Mouse (Mus musculus) midbrain, postnatal 0 days (tissue): ENCODE data around the gene Pon1. TPM values are rescaled to one million over a fixed set of nuclear protein-coding genes. Genes with fewer than 3 reads are reported as not detected.

ENCODE experiments used
- ATAC-seq: fragments of 200-750 bp; cut with Nextera tagmentation; 2 replicates; pipeline ENCODE4 v1.8.0; 2017; ENCODE audit warnings: moderate number of reproducible peaks, mild to moderate bottlenecking, moderate TSS enrichment, moderate library complexity; ENCODE audit not compliant: low FRiP score
- DNase-seq: peaks from one replicate; pipeline ENCODE4 v3.0.0-alpha.2; 2015; ENCODE audit warnings: low spot score
- H3K27ac ChIP-seq: fragments of 300-500 bp; sonication (generic); 2 replicates; pipeline ENCODE4 v1.5.1; 2014; ENCODE audit warnings: low read depth, mild to moderate bottlenecking, low read length, mixed read lengths
- H3K27me3 ChIP-seq: fragments of 300-500 bp; sonication (generic); 2 replicates; pipeline ENCODE4 v1.6.1; 2014; ENCODE audit warnings: low read length, control low read depth, mixed read lengths; ENCODE audit not compliant: insufficient read depth
- H3K36me3 ChIP-seq: fragments of 300-500 bp; sonication (generic); 2 replicates; pipeline ENCODE4 v1.6.1; 2014; ENCODE audit warnings: low read length, control low read depth, mixed read lengths; ENCODE audit not compliant: insufficient read depth
- H3K4me1 ChIP-seq: fragments of 300-500 bp; sonication (generic); 2 replicates; pipeline ENCODE4 v1.6.1; 2014; ENCODE audit warnings: mild to moderate bottlenecking, control low read depth, antibody characterized with exemption, low read length, mixed read lengths; ENCODE audit not compliant: insufficient read depth
- H3K4me2 ChIP-seq: fragments of 300-500 bp; sonication (generic); 2 replicates; pipeline ENCODE4 v1.6.1; 2014; ENCODE audit warnings: low read depth, mild to moderate bottlenecking, low read length, mixed read lengths; ENCODE audit not compliant: poor library complexity, severe bottlenecking
- H3K4me3 ChIP-seq: fragments of 300-500 bp; sonication (generic); 2 replicates; pipeline ENCODE4 v1.5.1; 2014; ENCODE audit warnings: low read depth, mild to moderate bottlenecking, low read length, moderate library complexity
- H3K9ac ChIP-seq: fragments of 300-500 bp; sonication (generic); replicated peaks from 2 replicates; pipeline ENCODE4 v1.6.1; 2014; ENCODE audit warnings: mild to moderate bottlenecking, low read length, moderate library complexity, mixed read lengths; ENCODE audit not compliant: poor library complexity, severe bottlenecking
- H3K9me3 ChIP-seq: fragments of 300-500 bp; sonication (generic); 2 replicates; pipeline ENCODE4 v1.6.1; 2016; ENCODE audit warnings: low read length, control low read depth
- CTCF ChIP-seq: IDR thresholded peaks from 2 replicates; pipeline ENCODE4 v1.5.1; 2016; ENCODE audit warnings: antibody characterized with exemption, mild to moderate bottlenecking
- WGBS: fragments of 180-500 bp; shearing (Covaris S2); extraction: QIAGEN DNeasy Blood & Tissue Kit; methylation state at CpG from one replicate; pipeline ENCODE4 v1.1.7; 2014; 5-methylcytosine and 5-hydroxymethylcytosine counted together
- polyA plus RNA-seq: library from polyadenylated mRNA; unstranded; fragments of >200 nt; fragmentation: Nextera tagmentation; extraction: Ambion mirVana; gene quantifications from 2 replicates; pipeline ENCODE4 v1.2.1, GENCODE M21; 2015
- total RNA-seq: library from RNA; depleted of rRNA; stranded (reverse); fragments of >200 nt; gene quantifications from 2 replicates; pipeline ENCODE4 v1.2.3, GENCODE M21; 2014

Pon1 gene
- total and polyA plus RNA-seq, 2 experiments from 2014 or later, result 1.2 TPM; not detected in 1

GRCm38 (mm10) chr6:5174179-5174812 is 19.4 kb downstream of the Pon1 start:
- no peak overlapping the region for H3K4me2 ChIP-seq
- TF ChIP-seq CTCF, result no peak
- H3K4me1 ChIP-seq, result no peaks in the 10 kb centered on the region
- no peaks in the 10 kb centered on the region for H3K27me3 ChIP-seq
- ATAC-seq (no peak), DNase-seq (no peak)
- H3K9ac ChIP-seq, result no peak overlapping the region
- H3K9me3 ChIP-seq, result no peaks in the 10 kb centered on the region
- no peak overlapping the region for H3K27ac ChIP-seq
- WGBS, result 84% methylated on average over 10 of the region's 10 CpGs
- H3K4me3 ChIP-seq, result no peak overlapping the region
- H3K36me3 ChIP-seq, result no peaks in the 10 kb centered on the region

- H3K27me3 ChIP-seq, result no peaks in the 10 kb centered on the region
- no peak overlapping the region for H3K4me3 ChIP-seq
- no peak overlapping the region for H3K9ac ChIP-seq
- no peaks in the 10 kb centered on the region for H3K4me1 ChIP-seq
- ATAC-seq (no peak), DNase-seq (no peak)
- H3K4me2 ChIP-seq, result 0 out of 2 replicates have a peak overlapping the region, but pooled peaks have one; percentile 4
- WGBS, result 57% methylated on average over 9 of the region's 9 CpGs
- TF ChIP-seq CTCF, result no peak
- H3K36me3 ChIP-seq, result no peaks in the 10 kb centered on the region
- no peaks in the 10 kb centered on the region for H3K9me3 ChIP-seq
- no peak overlapping the region for H3K27ac ChIP-seq
Observed at GRCm38 (mm10) chr6:5172571-5172970, 21.2 kb downstream of the Pon1 start.

- Histone ChIP-seq H3K4me2 (no peak overlapping the region), H3K27ac (no peak overlapping the region), H3K27me3 (no peaks in the 10 kb centered on the region), H3K36me3 (no peaks in the 10 kb centered on the region), H3K9ac (no peak overlapping the region), H3K4me3 (no peak overlapping the region), H3K9me3 (no peaks in the 10 kb centered on the region), H3K4me1 (no peaks in the 10 kb centered on the region)
- no peak for TF ChIP-seq CTCF
- no peak for DNase-seq
- ATAC-seq, result no peak
- WGBS, result 81% methylated on average over 4 of the region's 4 CpGs
Observed at GRCm38 (mm10) chr6:5171418-5171817, 22.3 kb downstream of the Pon1 start.

GRCm38 (mm10) chr6:5168158-5168557 is 25.6 kb downstream of the Pon1 start:
- Histone ChIP-seq H3K27me3 (no peaks in the 10 kb centered on the region), H3K36me3 (no peaks in the 10 kb centered on the region), H3K4me2 (no peak overlapping the region), H3K4me1 (no peaks in the 10 kb centered on the region), H3K4me3 (no peak overlapping the region), H3K9me3 (no peaks in the 10 kb centered on the region), H3K9ac (no peak overlapping the region), H3K27ac (no peak overlapping the region)
- ATAC-seq (no peak), DNase-seq (no peak)
- no peak for TF ChIP-seq CTCF
- 63% methylated on average over 9 of the region's 9 CpGs for WGBS

- DNase-seq, result no peak
- WGBS, result 21% methylated on average over 14 of the region's 14 CpGs
- H3K27me3 ChIP-seq, result no peaks in the 10 kb centered on the region
- H3K36me3 ChIP-seq, result no peaks in the 10 kb centered on the region
- no peaks in the 10 kb centered on the region for H3K4me1 ChIP-seq
- 0 out of 2 replicates have a peak overlapping the region, but pooled peaks have one; percentile 3 for H3K4me3 ChIP-seq
- TF ChIP-seq CTCF, result no peak
- no peak overlapping the region for H3K9ac ChIP-seq
- H3K27ac ChIP-seq, result no peak overlapping the region
- peak overlapping the region; percentile 37 for H3K4me2 ChIP-seq
- ATAC-seq, result no peak
- no peaks in the 10 kb centered on the region for H3K9me3 ChIP-seq
Observed at GRCm38 (mm10) chr6:5167051-5167677, 26.6 kb downstream of the Pon1 start.

- no peak for TF ChIP-seq CTCF
- Histone ChIP-seq H3K36me3 (peaks cover 5% of the 10 kb centered on the region; the same call in 1 of the 2 replicates), H3K9me3 (no peaks in the 10 kb centered on the region), H3K4me3 (no peak overlapping the region), H3K4me1 (no peaks in the 10 kb centered on the region), H3K27me3 (no peaks in the 10 kb centered on the region), H3K4me2 (no peak overlapping the region), H3K9ac (no peak overlapping the region), H3K27ac (no peak overlapping the region)
- WGBS, result 88% methylated on average over 9 of the region's 9 CpGs
- ATAC-seq, result no peak
- DNase-seq, result no peak
Observed at GRCm38 (mm10) chr6:5164855-5165254, 28.9 kb downstream of the Pon1 start.
